Mouse (Mus musculus) bone marrow macrophage, adult 2 months (primary cell): ENCODE results near the gene Cry2.

Experiments
- CTCF ChIP-seq: IDR thresholded peaks from 2 replicates; pipeline ENCODE4 v1.5.1; 2012; ENCODE audit warnings: low read depth, mild to moderate bottlenecking, low read length, moderate library complexity
- POLR2A ChIP-seq: IDR thresholded peaks from 2 replicates; pipeline ENCODE4 v1.6.1; 2012; ENCODE audit warnings: mild to moderate bottlenecking, low read depth, low read length, borderline replicate concordance

GRCm38 (mm10) chr2:92375099-92375623 lies 58.7 kb downstream of the Cry2 start:
- TF ChIP-seq POLR2A (no peak), CTCF (no peak)
